Mouse (Mus musculus): ENCODE measurements around the gene Acan.

The Acan gene

DNA sequence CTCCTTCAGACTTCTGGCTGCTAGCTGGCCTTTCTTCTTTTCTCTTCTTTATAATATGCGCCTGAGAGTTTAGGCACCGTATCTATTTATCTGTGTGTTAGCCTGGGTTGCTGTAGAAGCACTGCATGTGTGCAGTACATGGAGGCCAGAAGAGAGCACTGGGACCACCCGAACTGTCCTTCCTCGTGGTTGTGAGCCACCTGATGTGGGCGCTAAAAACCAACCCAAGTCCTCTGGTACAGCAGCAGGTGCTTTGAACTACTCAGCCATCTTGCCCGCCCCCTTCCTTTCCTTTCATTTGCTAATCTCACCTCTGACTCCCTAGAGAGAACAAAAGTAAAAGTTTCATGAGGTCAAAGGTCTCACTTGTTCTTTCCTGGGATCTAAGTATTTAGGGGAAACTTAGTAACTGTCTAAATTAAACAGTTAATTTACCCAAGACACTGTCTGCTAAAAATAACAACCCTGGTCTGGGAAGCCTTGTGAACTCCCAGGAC, 86.1 kb downstream of the Acan start:
- in situ Hi-C loops (cut with MboI, MseI) = loop anchor here (10.0 kb wide), 1 partner anchor 85 kb away; no protein-coding TSS in a partner anchor

DNA sequence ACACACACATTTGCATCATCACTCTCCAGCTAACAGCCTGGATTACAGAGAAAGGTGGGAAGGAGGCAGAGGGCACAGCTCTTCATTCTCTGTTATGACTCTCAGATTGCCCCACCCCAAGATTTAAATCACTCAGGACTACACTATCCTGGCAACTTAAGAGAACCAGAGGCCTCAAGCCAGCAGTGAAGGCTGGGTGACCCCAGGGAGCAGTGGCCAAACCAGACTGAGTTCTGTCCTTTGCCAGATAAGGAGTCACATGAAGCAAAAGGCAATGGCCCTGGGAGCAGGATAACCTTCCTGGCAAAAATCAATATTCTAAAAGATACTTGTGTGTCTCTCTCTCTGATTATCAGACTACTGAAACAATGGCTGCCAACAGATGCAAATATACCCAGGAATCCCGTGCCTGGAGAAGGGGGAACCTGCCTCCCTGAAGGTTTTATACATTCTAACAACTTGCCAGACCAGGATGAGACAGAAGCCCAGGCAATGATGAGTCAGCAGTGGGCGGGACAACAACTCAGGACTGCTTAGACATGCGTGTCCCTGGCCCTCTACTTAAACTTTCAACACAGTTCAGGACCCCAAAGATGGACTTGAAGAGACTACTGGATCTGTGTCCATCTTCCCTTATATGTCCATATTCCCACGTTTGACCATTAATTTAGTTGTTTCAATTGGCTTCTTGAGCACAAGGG, 86.8 kb downstream of the Acan start:
- in situ Hi-C loops (cut with MboI, MseI) = loop anchor here (5.0 to 10.0 kb wide), 2 partner anchors 85 to 212 kb away; no protein-coding TSS in a partner anchor

DNA sequence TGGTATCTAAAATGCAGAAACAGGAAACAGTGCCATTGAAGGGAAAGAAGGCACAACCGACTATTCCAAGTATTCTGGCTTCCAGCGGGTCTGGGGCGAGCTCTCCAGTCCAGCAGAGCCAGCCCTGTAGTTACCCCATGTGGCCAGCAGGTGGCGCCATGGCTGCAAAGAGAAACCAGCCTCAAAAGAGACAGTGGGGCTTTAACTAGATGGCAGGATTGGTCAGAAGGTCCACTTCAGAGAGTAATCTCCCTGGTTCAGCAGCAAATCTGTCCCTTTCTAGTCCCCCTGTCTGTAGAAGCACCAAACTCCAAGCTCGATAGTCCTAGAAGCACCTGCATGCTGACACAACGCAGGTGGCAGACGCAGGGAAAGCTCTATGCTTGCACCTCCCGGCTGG, 87.6 kb downstream of the Acan start:
- in situ Hi-C loops (cut with MboI, MseI) = loop anchor here (5.0 kb wide), 1 partner anchor 211 kb away; no protein-coding TSS in a partner anchor

DNA sequence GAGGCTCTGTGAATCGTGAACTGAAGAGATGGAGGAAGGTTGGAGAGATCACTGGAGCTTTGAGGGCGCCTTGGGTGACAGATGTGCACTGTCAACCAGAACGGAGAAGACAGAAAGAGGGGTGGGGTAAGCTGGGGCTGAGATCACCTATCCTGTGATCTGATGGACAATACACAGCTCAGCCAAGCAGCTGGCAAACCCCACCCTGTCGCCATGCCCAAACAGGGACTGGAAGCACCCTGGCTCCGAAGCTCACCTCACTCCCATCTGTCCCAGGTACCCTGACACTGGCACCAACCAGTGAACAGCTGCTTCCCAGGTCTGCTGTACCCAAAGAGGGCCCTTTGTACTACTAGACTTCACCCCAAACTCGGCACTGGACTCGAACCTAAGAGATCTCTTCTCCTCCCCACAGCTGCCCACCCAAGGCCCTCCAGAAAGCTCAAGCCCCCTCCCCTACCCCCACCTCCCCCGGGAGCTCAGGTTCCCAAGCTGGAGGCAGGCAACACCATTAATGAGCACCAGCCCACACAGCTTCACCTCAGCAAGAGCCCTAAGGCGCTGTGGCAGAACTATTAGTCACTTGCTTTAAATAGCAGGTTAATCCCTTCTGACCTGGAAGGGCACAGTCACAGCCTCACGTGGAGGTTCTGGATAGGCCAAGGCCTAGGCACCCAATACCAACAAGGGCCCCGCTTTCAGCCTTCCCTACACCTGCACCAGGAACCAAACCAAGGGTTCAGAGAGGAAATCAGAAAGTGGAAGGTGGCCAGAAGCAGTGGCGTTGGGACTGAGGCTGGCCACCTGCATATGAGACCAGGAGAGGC, 93.9 kb downstream of the Acan start:
- in situ Hi-C loops (cut with MboI, MseI) = no loop called here

DNA sequence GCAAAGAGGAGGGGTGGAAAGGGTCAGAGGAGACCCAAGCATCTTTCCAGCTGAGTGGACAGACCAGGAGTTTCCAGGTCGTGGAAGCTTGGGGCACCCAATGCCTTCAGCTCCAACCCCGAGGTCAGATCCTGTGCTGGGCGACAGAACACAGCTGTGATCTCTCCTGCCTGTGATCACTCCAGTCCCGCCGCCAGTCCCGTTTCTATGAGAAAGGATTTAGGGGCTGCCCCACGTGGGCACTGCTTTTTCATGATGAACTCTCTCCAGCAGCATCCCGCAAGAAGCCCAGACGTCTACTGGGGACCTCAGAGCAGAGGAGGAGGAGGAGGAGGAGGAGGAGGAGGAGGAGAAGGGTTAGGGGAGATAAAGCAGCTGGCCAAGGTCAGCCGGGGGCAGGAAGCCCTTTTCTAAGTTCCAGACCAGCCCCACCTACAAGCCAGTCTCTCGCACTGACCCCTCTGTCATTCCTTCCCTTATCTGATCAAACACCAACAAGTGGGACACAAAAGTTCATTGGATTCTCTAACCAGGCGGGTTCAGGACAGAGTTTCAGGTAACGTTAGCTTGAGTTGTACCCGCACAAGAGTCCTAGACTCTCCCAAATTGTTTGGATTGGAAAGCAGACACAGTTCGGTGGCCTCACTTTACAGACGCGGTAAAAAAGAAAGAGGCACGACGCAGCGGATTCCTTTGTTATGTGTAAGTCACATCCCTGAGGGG, 94.8 kb downstream of the Acan start:
- in situ Hi-C loops (cut with MboI, MseI) = no loop called here

DNA sequence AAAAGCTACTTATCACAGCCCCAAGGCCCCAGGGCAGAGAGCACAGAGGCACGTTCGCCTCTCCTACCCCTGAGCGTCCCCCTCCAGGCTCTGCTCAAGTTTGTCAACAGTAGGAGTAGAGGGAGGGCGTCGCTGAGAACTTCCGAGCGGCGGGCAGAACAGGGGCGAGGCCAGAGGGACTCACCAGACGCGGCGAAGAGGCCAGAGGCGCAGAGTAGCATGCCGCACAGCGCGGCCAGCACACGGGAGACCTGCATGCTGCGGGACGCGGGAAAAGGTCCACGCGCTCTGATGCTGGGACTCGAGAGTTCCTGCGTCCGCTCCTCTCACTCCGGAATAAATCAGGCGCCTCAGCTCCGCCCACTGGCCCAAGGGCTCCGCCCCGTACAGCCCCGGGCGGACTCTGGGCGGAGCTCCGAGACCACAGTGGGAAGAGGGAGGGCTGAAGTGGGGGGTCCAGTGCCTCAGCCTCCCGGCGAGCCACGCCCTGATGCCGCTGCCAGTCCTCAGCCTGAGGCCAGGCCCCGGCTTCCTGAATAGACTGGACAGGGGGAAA, 95.5 kb downstream of the Acan start, which contains the start of gene Mfge8:
TSS of gene Mfge8 (minus strand) at position 350 of the 556 bp plus-strand sequence.
- in situ Hi-C loops (cut with MboI, MseI) = no loop called here

DNA sequence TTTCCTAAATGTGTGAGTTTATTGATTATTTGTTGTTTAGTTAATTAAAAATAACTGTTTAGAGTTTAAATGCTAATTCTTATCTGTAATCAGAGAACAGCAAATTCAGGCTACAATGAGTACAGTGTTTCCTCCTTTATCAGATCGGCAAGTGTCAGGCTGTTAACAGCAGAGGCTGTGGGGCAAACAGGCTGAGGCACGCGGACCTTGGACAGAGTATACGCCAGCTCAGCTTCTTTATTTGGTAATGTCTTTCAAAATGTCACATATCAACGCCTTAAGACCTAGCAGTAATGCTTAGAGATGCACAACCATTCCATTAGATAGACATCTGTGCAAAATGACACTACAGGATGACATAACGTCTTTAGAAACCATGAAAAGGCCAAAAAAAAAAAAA, 96.2 kb downstream of the Acan start:
- in situ Hi-C loops (cut with MboI, MseI) = no loop called here

DNA sequence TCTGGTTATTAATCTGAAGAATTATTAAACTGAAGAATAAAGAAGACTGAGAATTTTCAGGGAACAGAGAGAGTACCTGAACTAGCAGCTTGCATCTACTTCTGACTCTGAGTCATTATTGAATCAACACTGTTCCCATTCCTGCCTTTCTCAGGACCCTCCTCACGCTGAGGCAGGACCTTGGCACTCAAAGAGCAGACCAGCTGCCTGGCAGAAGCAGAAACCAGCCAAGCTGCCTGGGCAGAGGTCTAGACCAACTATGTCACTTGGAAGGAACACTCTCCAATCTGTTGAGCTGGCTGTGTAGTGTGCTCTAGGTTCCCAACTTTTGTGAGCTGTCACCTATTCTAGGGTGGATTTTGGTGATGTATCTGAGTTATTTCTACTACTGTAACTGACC, 106.1 kb downstream of the Acan start:
- in situ Hi-C loops (cut with MboI, MseI) = no loop called here
